Mouse (Mus musculus): ENCODE results near the gene Tbk1.
A peak's percentile ranks its signal among the peaks of the same experiment; 100 is the strongest.

The Tbk1 gene

DNA sequence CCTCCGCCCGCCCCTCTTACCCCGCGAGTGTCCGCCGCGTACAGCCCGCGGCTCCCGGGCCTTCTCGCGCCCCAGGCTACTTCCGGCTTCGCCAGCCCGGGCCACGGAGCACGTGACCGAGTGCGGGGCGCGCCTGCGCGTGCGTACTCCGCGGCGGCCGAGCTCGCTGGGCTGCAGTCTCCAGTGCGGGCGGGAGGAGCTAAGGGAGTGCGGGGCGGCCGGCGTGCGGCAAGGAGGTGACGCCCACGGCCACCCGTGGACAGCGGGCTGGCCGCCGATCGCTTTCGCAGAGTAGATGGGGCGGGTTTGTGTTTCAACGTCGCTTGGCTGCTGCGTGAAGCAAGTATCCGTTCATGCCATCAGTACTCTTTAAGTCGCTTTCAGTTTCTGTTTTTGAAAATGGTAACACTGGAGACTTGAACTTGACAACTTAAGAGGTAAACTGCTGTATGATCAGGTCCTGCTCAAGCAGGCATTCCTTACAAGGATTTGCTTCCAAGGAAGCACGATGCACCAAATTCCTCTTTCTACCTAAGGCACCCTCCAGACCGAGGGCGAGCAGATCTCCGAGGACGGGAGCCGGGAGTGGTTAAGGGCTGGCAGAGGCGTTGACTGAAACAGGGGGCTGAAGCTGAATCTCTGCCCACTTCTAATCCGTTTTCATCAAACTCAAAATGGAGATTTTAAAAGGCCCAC lies at the start of gene Tbk1:
Gene Tbk1, minus strand, starts transcription at position 113 of the 696 bp plus-strand sequence.
- DNase-seq, result peak; percentile 95 to 97

DNA sequence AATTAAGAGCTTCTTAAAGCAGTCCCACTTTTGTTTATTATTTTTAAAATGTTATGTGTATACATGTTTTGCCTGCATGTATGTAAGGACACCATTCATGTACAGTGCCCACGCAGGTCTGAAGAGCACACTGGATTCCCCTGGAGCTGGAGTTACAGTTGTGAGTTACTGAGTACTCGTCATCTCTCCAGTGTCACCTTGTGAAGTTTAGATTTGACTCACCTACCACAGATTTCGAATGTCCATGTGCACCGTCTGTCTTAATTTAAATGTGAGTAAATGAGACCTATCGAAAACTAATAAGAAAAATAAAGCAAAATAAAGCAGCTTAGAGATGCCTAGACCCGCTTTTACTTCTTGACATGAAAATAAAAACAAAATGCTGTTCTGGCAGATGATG lies 49.7 kb upstream of the Tbk1 start:
- DNase-seq, result no peak

GRCm38 (mm10) chr10:121634159-121634558 lies 47.6 kb upstream of the Tbk1 start:
- no peak for DNase-seq

DNA sequence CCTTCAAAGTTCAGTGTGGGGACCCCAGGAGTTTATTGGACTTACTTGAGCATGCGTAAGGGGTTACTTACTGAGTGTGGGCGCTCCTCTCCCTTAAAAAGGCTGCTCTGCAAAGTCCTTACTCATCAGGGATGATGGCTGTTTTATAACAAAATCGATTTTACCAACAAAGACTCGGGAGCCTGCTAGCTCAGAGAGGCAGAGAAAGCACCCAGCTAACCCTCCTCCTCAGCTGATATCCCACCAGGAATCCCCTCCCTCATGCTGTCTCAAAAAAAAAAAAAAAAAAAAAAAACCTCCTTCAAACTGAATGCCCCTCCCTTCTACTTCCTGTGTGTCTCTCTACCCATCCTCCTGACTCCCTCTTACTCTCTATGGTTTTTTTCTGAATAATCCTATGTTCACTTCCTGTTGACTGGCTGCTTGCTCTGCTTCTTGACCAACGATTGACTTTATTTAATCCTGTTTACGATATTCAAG lies 42.0 kb upstream of the Tbk1 start:
- DNase-seq, result no peak

GRCm38 (mm10) chr10:121627216-121627852 lies 40.7 kb upstream of the Tbk1 start:
- no peak for DNase-seq

DNA sequence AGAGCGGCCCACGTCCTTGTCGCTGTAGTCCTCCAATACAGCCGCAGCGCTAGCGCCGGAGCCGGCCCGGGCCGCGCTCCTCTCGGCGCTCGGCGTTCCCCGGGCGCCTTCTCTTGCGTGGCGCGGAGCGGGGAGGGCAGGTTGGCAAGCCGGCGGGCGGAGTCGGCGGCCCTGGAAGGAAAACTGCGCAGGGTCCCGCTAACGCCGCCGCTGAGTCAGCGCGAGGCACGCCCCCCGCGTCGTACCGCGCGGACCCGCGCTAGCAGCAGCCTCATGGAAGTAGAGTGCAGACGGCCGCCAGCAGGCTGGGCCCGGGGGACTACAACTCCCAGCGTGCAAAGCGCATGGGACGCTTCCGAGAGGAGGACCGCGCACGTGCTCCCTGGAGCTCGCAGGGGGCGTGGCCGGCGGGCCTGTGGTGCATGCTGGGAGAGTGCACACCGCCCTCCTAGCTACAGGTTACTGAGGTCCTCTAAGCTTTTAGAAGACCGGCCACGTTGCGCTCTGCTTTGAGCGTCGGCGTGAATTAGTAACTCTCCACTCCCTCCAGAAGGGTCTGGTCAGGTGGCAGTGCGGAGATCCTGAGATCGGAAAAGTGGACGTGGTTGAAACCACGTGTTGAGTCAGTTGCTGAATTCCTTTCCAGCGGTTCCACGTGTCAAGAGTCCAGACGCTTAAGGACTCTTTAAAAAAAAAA lies 39.7 kb upstream of the Tbk1 start, which contains the start of gene Xpot:
Gene Xpot, minus strand, starts transcription at position 147 of the 697 bp plus-strand sequence.
- DNase-seq, result peak; percentile 98 to 99

- DNase-seq, result no peak
Observed at GRCm38 (mm10) chr10:121625407-121626185, 39.0 kb upstream of the Tbk1 start.

GRCm38 (mm10) chr10:121625006-121625405 lies 38.4 kb upstream of the Tbk1 start:
- no peak for DNase-seq

DNA sequence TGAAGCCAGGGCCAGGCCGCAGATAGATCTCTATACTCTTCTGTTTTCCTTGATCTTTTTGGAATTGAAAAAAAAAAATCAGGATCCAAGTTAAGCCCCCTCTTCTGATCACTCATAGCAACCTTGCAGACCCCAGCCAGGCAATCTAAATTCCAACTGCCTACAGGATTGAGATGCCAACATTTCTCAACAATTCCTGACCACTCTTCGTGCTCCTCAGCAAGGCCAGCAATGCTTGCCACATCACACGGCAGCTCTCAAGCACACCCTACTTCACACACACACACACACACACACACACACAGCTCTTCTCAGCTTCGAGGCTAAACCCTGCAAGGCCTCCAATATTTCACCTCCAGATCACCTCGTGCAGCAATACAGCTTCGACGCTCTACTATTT lies 37.1 kb upstream of the Tbk1 start:
- DNase-seq, result no peak

GRCm38 (mm10) chr10:121622431-121622830 lies 35.8 kb upstream of the Tbk1 start:
- no peak for DNase-seq

DNA sequence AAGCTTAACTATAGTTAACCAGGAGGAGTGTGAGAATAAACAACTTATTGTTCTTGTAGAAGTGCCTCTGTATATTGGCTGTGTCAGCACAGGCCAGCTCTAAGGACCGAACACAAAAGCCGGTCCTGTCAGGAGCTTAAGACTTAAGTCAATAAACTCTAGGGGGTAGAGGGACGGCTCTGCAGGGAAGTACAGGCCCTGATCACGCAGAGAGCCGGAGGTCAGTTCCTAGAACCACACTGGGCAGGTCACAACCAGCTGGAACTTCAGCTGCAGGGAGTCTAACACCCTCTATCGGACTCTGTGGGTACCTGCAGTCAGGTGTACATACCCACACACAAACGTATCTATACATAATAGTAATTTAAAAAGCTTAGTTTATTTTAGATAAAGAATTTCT lies 29.3 kb upstream of the Tbk1 start:
- DNase-seq, result no peak

DNA sequence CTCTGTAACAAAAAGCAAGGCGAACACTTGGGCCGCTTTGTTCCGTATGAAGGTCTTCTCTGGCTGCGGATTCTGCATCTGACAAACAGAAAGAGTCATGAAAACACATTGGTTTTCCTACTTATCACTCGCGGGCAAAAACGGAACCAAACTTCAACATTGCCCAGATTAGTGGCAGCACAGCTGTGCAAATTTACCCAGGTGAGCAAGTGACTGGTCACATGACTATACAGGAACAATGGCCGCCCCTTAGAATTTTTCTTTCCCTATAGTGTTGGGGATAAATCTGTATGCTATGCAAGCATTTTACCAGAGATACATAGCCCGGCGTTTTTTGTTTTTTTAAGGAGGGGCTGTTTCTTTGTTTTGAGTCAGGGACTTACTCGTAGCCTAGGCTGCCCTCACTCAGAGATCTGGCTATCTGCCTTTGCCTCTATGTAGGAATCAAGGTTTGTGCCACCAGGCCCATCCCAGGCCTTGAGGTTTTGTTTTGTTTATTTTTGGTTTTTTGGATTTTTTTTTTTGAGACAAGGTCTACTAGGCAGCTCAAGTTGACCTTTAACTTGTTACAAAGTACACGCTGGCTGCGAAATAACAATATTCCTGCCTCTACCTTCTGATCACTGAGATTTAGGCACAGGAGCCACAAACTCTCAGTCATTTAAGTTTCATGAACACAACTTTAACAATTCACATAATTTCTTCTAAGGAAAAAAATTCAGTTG lies 28.7 kb upstream of the Tbk1 start:
- DNase-seq, result no peak

DNA sequence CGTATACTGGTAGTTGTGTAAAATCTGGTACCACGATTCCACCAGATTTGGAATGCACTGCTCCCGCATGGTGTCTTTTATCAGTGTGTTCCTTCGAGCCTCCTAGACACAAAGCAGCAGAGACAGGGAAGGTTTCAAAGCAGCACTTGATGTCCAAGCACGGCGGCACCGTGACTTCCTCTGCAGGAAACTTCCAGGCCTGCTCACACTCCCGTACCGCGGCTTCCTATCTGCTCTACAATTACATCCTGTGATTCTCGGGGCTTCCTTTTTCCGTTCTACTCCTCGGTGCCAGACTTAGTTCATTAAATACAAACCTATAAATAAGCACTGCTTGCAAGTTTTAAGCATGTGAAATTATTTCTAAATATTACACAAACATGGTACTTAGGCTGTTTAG lies 27.0 kb upstream of the Tbk1 start:
- peak; percentile 55 to 80 for DNase-seq

DNA sequence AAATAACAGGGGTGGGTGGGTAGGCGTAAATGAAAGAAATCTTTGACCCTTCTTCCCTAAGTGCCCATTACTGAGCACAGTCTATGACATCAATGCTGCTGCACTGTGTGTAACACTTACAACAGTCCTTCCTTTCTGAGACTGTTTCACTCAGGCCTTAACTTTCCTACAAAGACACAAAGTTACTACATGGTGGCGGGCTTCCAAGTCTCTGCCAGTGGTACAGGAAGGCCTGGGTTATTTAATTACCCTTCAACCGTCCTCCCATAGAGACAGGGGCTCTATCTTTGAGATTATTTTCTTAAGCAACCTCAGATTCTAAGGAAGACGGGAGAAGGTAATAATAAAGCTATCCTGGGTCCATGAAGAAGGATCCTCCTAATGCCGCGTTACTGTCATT lies 25.9 kb upstream of the Tbk1 start:
- DNase-seq, result no peak

DNA sequence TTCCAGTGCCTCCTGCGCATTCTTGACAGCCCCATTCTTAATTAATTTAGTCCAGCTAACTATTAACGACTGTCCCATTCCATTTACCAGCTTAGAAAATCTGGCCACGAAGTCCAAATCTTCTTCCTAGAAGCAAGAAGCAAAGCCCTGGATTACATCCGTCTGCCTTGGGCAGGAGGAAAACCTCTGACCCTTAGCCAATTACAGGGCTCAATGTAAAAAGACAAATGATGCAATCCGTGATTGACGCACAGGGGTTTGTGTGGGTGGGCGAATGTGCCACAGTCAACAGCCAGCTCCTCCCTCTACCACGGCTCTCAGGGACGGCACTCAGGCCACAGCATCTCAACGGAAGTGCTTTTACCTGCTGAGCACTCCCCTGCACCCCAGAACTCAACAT lies 25.0 kb upstream of the Tbk1 start:
- DNase-seq, result no peak

DNA sequence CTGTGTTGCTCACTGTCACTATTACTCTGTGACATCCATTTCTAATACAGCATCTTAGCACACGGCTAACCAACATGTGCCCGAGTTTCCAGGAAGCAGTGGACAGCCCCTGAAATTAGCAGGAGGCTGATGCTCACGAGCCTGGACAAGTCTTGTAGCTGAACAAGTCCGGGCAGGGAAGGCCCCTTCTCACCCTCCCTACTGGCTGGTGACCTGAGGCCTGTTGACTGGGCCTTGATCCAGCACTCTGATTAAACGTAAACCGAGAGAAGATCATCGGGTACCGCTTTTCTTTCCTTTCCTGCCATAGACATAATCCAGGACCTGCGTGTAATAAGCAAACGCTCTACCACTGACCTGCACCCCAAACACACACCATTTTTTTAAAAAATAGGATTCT lies 21.6 kb upstream of the Tbk1 start:
- DNase-seq, result no peak

- no peak for DNase-seq
Observed at GRCm38 (mm10) chr10:121604632-121605344, 18.2 kb upstream of the Tbk1 start.

DNA sequence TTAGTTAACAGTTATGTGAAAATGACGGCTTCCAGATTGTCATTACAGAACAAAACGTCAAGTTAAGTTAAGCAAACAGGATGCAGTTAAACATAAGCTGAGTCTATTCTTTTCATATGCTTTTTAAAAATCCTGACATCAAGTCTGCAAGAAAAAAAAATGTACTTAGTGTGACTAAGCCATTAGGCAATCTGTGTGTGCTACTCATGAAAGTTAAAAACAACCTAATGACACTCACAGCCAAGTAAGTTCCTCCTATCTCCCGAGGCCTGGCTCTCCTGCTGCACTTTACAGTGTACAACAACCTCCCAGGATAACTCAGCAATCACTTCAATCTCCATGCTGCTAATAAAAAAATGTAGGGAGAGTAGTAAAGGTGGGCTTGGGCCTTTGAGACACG lies 17.0 kb upstream of the Tbk1 start:
- no peak for DNase-seq

GRCm38 (mm10) chr10:121601272-121601671 lies 14.7 kb upstream of the Tbk1 start:
- DNase-seq, result no peak

- DNase-seq, result no peak
Observed at GRCm38 (mm10) chr10:121596580-121596979, 10.0 kb upstream of the Tbk1 start.

- DNase-seq, result peak in 1 of 2 experiments; percentile 18
Observed at GRCm38 (mm10) chr10:121591106-121591505, 4.5 kb upstream of the Tbk1 start.

DNA sequence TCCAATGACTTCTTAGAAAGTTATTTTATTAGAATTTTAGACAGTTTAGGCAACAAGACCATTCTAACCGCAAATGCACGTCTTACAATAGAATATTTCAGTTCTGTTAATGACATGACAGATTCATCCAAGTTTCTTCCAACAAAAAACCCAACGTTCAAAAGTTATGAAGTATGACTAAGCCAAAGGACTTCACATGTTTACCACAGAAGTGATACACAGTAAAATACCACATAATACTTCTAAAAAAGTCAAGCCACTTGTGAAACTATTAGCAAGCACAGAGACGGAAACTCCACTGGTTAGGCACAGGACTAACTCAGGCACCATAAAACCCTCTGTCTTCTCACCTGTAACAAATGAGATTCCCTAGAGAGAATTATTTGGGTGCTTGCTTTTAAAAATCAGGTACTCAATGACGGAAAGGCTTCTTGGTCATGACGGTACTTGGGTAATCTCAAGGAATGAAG lies 819 bp upstream of the Tbk1 start:
- DNase-seq, result no peak
